Mouse (Mus musculus): Measurements from ENCODE around the gene Iqch.

GRCm38 (mm10) chr9:63523937-63524253 is 78.4 kb downstream of the Iqch start:
- TF ChIP-seq CTCF (IDR thresholded peaks at IDR 0.05) = no peak
- no peak for TF ChIP-seq POLR2A (IDR thresholded peaks at IDR 0.05; ENCODE audit: insufficient read depth, low read depth, low read length)

All from heart, adult 2 months (tissue).